Mouse (Mus musculus) heart, embryonic 16.5 days (tissue): ENCODE measurements around the gene Zfp646. TPM values are rescaled to one million over a fixed set of nuclear protein-coding genes. Genes with fewer than 3 reads are reported as not detected.
"Not testable (repeated sequence)": the region's sequence is repeated elsewhere in the genome, so short reads cannot be mapped to it uniquely, and the experiment has no call there.

Experiments used
- ATAC-seq: fragments of 200-750 bp; cut with Nextera tagmentation; replicated peaks from 2 replicates; pipeline ENCODE4 v1.8.0; 2017; ENCODE audit warnings: moderate number of reproducible peaks; ENCODE audit not compliant: insufficient read depth, low FRiP score; ENCODE audit errors: extremely low read depth
- H3K27ac ChIP-seq: fragments of 300-500 bp; sonication (generic); 2 replicates; pipeline ENCODE4 v1.5.1; 2014; ENCODE audit warnings: mild to moderate bottlenecking, low read length, control low read depth, moderate library complexity
- H3K27me3 ChIP-seq: fragments of 300-500 bp; sonication (generic); 2 replicates; pipeline ENCODE4 v1.6.1; 2014; ENCODE audit warnings: low read length, mixed read lengths; ENCODE audit not compliant: control insufficient read depth, insufficient read depth
- H3K36me3 ChIP-seq: fragments of 300-500 bp; sonication (generic); 2 replicates; pipeline ENCODE4 v1.6.1; 2014; ENCODE audit not compliant: control insufficient read depth, insufficient read depth
- H3K4me1 ChIP-seq: fragments of 300-500 bp; sonication (generic); 2 replicates; pipeline ENCODE4 v1.6.1; 2014; ENCODE audit warnings: low read length, mixed read lengths; ENCODE audit not compliant: control insufficient read depth, insufficient read depth
- H3K4me2 ChIP-seq: fragments of 300-500 bp; sonication (generic); 2 replicates; pipeline ENCODE4 v1.6.1; 2014; ENCODE audit warnings: low read depth, mild to moderate bottlenecking, control low read depth, low read length
- H3K4me3 ChIP-seq: fragments of 300-500 bp; sonication (generic); 2 replicates; pipeline ENCODE4 v1.5.1; 2014; ENCODE audit warnings: mild to moderate bottlenecking, control low read depth, low read length
- H3K9ac ChIP-seq: fragments of 300-500 bp; sonication (generic); 2 replicates; pipeline ENCODE4 v1.6.1; 2014; ENCODE audit warnings: low read length, control low read depth
- H3K9me3 ChIP-seq: fragments of 300-500 bp; sonication (generic); replicated peaks from 2 replicates; pipeline ENCODE4 v1.6.1; 2016; ENCODE audit warnings: low read length; ENCODE audit not compliant: control insufficient read depth
- WGBS: fragments of 180-500 bp; shearing (Covaris S2); extraction: QIAGEN DNeasy Blood & Tissue Kit; methylation state at CpG from one replicate; pipeline ENCODE4 v1.1.7; 2014; 5-methylcytosine and 5-hydroxymethylcytosine counted together
- polyA plus RNA-seq: library from polyadenylated mRNA; unstranded; fragments of >200 nt; fragmentation: Nextera tagmentation; extraction: Ambion mirVana; gene quantifications from 2 replicates; pipeline ENCODE4 v1.2.1, GENCODE M21; 2015

The Zfp646 gene
- polyA plus RNA-seq = 6.8 and 7.4 TPM in 2 replicates

- Histone ChIP-seq H3K27ac (peak within 1 kb of the TSS; percentile 98), H3K9me3 (no peaks in the 10 kb centered on the region), H3K36me3 (peaks cover 25% of the 10 kb centered on the region), H3K4me2 (peak within 1 kb of the TSS; percentile 89), H3K9ac (peak within 1 kb of the TSS; percentile 96), H3K4me3 (peak within 1 kb of the TSS; percentile 88), H3K27me3 (no peaks in the 10 kb centered on the region), H3K4me1 (peaks cover 16% of the 10 kb centered on the region)
- ATAC-seq = peak; percentile 89
- WGBS = under 1% methylated on average over 41 of the region's 41 CpGs
Measured at GRCm38 (mm10) chr7:127876041-127876466, at the start of gene Zfp646. TSS of gene Zfp646 (plus strand) at chr7:127876221.

- no peak for ATAC-seq
- Histone ChIP-seq H3K27ac (no peak overlapping the region), H3K4me1 (no peaks in the 10 kb centered on the region), H3K9me3 (no peaks in the 10 kb centered on the region), H3K4me2 (no peak overlapping the region), H3K4me3 (no peak overlapping the region), H3K27me3 (no peaks in the 10 kb centered on the region), H3K9ac (no peak overlapping the region), H3K36me3 (no peaks in the 10 kb centered on the region)
- WGBS = 82% methylated on average over 2 of the region's 2 CpGs
Measured at GRCm38 (mm10) chr7:127835550-127835949, 40.5 kb upstream of the Zfp646 start.

GRCm38 (mm10) chr7:127837473-127837872 lies 38.5 kb upstream of the Zfp646 start:
- Histone ChIP-seq H3K4me3 (no peak overlapping the region), H3K36me3 (no peaks in the 10 kb centered on the region), H3K9ac (no peak overlapping the region), H3K27me3 (no peaks in the 10 kb centered on the region), H3K9me3 (no peaks in the 10 kb centered on the region), H3K27ac (no peak overlapping the region), H3K4me2 (no peak overlapping the region), H3K4me1 (peaks cover under 1% of the 10 kb centered on the region)
- no peak for ATAC-seq
- WGBS = 88% methylated on average over 5 of the region's 5 CpGs

DNA sequence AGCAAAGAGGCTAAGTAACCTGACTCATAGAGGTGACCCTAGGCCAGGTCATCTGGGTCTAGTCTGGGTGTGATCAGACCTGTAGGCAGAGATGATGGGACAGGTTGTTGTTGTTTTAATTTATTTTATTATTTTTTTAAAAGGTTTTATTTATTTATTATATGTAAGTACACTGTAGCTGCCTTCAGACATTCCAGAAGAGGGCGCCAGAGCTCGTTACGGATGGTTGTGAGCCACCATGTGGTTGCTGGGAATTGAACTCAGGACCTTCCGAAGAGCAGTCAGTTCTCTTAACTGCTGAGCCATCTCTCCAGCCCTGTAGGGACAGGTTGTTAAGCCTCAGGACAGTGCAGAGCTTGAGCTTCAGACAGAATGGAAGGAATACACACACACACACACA lies 38.1 kb upstream of the Zfp646 start:
- not testable (repeated sequence) for H3K27ac ChIP-seq, ATAC-seq
- WGBS = 76% methylated on average over 4 of the region's 4 CpGs

DNA sequence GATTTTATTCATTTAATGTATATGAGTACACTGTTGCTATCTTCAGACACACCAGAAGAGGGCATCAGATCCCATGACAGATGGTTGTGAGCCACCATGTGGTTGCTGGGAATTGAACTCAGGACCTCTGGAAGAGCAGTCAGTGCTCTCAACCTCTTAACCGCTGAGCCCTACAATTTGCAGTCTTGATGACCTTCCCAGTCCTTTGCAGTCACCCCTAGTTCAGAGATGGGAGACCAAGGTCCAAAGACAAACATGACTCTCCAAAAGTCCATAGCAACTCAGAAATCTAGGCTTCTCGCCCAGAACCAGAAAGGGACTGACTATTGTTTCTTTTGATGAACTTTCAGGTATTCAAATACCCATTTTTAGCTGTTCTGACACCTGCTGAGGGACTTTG lies 36.0 kb upstream of the Zfp646 start:
- H3K27me3 ChIP-seq, H3K4me3 ChIP-seq, H3K9me3 ChIP-seq, H3K4me2 ChIP-seq, H3K9ac ChIP-seq, ATAC-seq, H3K4me1 ChIP-seq, H3K27ac ChIP-seq: not testable (repeated sequence)
- H3K36me3 ChIP-seq = peaks cover 16% of the 10 kb centered on the region
- WGBS = 86% methylated on average over 2 of the region's 2 CpGs

More for the DNA sequence above, 38.1 kb upstream of the Zfp646 start:
- H3K36me3 ChIP-seq, H3K4me2 ChIP-seq, H3K9me3 ChIP-seq, H3K9ac ChIP-seq, H3K4me3 ChIP-seq, H3K27me3 ChIP-seq, H3K4me1 ChIP-seq: not testable (repeated sequence)

- no peaks in the 10 kb centered on the region for H3K27me3 ChIP-seq
- peak overlapping the region; percentile 94 for H3K9ac ChIP-seq
- peak; percentile 9; the same call in 1 of the 2 replicates for ATAC-seq
- WGBS = 4% methylated on average over 15 of the region's 15 CpGs
- peaks cover 16% of the 10 kb centered on the region for H3K36me3 ChIP-seq
- H3K4me1 ChIP-seq = peaks cover 6% of the 10 kb centered on the region
- peak overlapping the region; percentile 81 for H3K4me3 ChIP-seq
- peak overlapping the region; percentile 67 for H3K4me2 ChIP-seq
- no peaks in the 10 kb centered on the region for H3K9me3 ChIP-seq
- H3K27ac ChIP-seq = peak overlapping the region; percentile 85
Measured at GRCm38 (mm10) chr7:127840886-127841285, 35.1 kb upstream of the Zfp646 start.

GRCm38 (mm10) chr7:127841340-127842000 lies 34.6 kb upstream of the Zfp646 start:
- WGBS = under 1% methylated on average over 45 of the region's 46 CpGs
- Histone ChIP-seq H3K4me3 (peak overlapping the region; percentile 81), H3K9me3 (no peaks in the 10 kb centered on the region), H3K27me3 (no peaks in the 10 kb centered on the region), H3K9ac (peak overlapping the region; percentile 94), H3K27ac (peak overlapping the region; percentile 85), H3K4me1 (peaks cover 6% of the 10 kb centered on the region), H3K4me2 (peak overlapping the region; percentile 67), H3K36me3 (peaks cover 16% of the 10 kb centered on the region)
- ATAC-seq = peak; percentile 90

DNA sequence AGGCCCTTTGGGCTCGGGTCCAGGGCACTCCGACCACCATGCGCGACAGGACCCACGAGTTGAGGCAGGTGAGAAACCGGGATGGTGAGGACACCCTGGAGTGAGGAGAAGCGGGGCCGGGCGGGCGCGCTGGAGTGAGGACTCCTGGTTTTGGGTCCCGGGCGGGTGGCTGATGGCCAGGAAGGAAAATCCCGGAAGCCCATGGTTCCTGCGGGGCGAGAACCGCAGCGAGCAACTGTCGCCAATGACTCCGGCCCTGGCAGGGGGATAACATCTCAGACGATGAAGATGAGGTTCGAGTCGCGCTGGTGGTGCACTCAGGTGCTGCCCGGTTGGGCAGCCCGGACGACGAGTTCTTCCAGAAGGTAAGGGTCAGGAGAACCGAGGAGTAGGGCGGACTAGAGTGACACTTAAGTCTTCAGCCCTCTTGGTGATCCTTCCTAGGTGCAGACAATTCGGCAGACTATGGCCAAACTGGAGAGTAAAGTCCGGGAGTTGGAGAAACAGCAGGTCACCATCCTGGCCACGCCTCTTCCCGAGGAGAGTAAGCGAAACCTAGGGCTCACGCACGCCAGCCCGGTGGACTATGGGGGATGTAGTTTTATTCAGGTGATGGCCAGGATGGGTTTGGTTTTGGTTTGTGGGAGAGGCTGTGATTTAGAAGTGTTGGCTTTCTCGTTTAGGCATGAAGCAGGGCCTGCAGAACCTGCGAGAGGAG lies 33.9 kb upstream of the Zfp646 start:
- ATAC-seq = peak; percentile 49
- Histone ChIP-seq H3K9me3 (no peaks in the 10 kb centered on the region), H3K9ac (peak overlapping the region; percentile 94), H3K4me3 (peak overlapping the region; percentile 81), H3K27me3 (no peaks in the 10 kb centered on the region), H3K27ac (peak overlapping the region; percentile 85), H3K4me2 (peak overlapping the region; percentile 67), H3K4me1 (peaks cover 6% of the 10 kb centered on the region), H3K36me3 (peaks cover 20% of the 10 kb centered on the region)
- WGBS = under 1% methylated on average over 40 of the region's 40 CpGs
